Mouse (Mus musculus): ENCODE results near the gene Zfp423. TPM values are rescaled to one million over a fixed set of nuclear protein-coding genes. Genes with fewer than 3 reads are reported as not detected.

The Zfp423 gene
- polyA plus RNA-seq, 1 experiment from 2014 or later: 40.3 TPM

GRCm38 (mm10) chr8:87938351-87939232, 20.8 kb downstream of the Zfp423 start:
- Histone ChIP-seq H3K27ac (ENCODE audit: low read depth, low read length) (peak overlapping the region; percentile 81), H3K4me1 (ENCODE audit: control insufficient read depth, insufficient read depth, low read length) (peaks cover 60% of the 10 kb centered on the region), H3K4me2 (peak overlapping the region; percentile 36), H3K4me3 (ENCODE audit: low read depth, low read length) (peak overlapping the region; percentile 14), H3K27me3 (ENCODE audit: control insufficient read depth, insufficient read depth, low read length) (no peaks in the 10 kb centered on the region), H3K36me3 (ENCODE audit: control insufficient read depth, insufficient read depth, low read length) (no peaks in the 10 kb centered on the region), H3K9ac (ENCODE audit: low read length) (peak overlapping the region; percentile 52), H3K9me3 (ENCODE audit: control insufficient read depth, low read length) (no peaks in the 10 kb centered on the region)
- WGBS: under 1% methylated on average over 20 of the region's 20 CpGs
- DNase-seq (ENCODE audit: low spot score, missing footprints) (peak; percentile 93), ATAC-seq (ENCODE audit: low FRiP score) (peak; percentile 80)

- no peak overlapping the region for H3K4me3 ChIP-seq (ENCODE audit: low read depth, low read length)
- WGBS: 71% methylated on average over 3 of the region's 3 CpGs
- H3K4me2 ChIP-seq: no peak overlapping the region
- peaks cover 70% of the 10 kb centered on the region for H3K4me1 ChIP-seq (ENCODE audit: control insufficient read depth, insufficient read depth, low read length)
- no peaks in the 10 kb centered on the region for H3K27me3 ChIP-seq (ENCODE audit: control insufficient read depth, insufficient read depth, low read length)
- 0 out of 2 replicates have a peak overlapping the region, but pooled peaks have one; percentile 8 for H3K27ac ChIP-seq (ENCODE audit: low read depth, low read length)
- H3K36me3 ChIP-seq (ENCODE audit: control insufficient read depth, insufficient read depth, low read length): no peaks in the 10 kb centered on the region
- no peak for ATAC-seq (ENCODE audit: low FRiP score)
- DNase-seq (ENCODE audit: low spot score, missing footprints): no peak
- H3K9me3 ChIP-seq (ENCODE audit: control insufficient read depth, low read length): no peaks in the 10 kb centered on the region
- no peak overlapping the region for H3K9ac ChIP-seq (ENCODE audit: low read length)
These were observed 22.2 kb downstream of the Zfp423 start for GRCm38 (mm10) chr8:87937211-87937610.

DNA sequence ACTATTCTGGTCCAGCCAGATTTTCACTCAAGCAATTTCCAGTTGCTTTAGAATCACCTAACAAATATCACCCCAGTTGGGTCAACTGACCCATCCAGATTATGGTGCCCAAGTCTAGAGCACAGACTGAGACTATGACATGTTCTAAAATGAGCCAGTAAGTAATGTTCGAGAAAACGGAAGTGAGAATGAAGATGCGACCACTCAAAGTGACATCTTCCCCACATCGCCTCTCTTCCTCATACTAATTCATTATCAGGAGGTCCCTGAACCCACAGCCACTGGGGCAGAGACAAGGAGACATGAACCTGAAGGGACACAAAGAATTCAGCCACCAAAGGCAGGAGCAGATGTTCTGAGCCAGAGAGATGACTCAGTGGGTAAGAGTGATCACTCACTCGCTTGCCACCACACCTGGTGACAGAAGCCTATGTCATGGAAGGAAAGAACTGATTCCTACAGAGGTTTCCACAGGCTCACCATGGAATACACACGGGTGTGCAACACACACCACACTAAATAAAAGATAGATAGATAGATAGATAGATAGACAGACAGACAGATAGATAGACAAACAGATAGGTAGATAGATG, 24.2 kb downstream of the Zfp423 start:
- Histone ChIP-seq H3K4me2 (no peak overlapping the region), H3K4me3 (ENCODE audit: low read depth, low read length) (no peak overlapping the region), H3K4me1 (ENCODE audit: control insufficient read depth, insufficient read depth, low read length) (peaks cover 63% of the 10 kb centered on the region), H3K9ac (ENCODE audit: low read length) (no peak overlapping the region), H3K27me3 (ENCODE audit: control insufficient read depth, insufficient read depth, low read length) (no peaks in the 10 kb centered on the region), H3K36me3 (ENCODE audit: control insufficient read depth, insufficient read depth, low read length) (no peaks in the 10 kb centered on the region), H3K9me3 (ENCODE audit: control insufficient read depth, low read length) (no peaks in the 10 kb centered on the region), H3K27ac (ENCODE audit: low read depth, low read length) (no peak overlapping the region)
- DNase-seq (ENCODE audit: low spot score, missing footprints) (no peak), ATAC-seq (ENCODE audit: low FRiP score) (no peak)
- WGBS: 92% methylated on average over 6 of the region's 6 CpGs

DNA sequence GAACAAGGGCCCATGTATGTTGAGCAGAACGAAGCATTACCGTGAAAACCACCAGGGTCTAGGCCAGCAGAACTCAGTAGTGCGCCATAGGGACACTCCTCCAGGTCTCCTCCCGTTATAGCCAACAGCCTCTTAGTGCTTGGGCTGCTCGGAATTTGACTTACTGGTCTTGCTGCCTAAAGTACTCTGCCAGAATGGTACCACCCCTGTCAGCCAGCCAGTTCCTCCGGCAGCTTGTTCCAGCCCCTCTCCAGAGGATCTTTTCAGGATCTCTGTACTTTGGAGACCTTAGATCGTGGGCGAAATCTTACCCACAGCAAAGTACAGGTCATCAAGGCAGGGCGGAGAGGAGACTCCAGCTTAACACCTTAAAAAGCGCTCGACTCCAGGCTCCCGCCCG, 25.2 kb downstream of the Zfp423 start:
- 71% methylated on average over 13 of the region's 13 CpGs for WGBS
- DNase-seq (ENCODE audit: low spot score, missing footprints): no peak
- no peak for ATAC-seq (ENCODE audit: low FRiP score)
- H3K9ac ChIP-seq (ENCODE audit: low read length): no peak overlapping the region
- H3K27ac ChIP-seq (ENCODE audit: low read depth, low read length): no peak overlapping the region
- H3K36me3 ChIP-seq (ENCODE audit: control insufficient read depth, insufficient read depth, low read length): no peaks in the 10 kb centered on the region
- H3K4me3 ChIP-seq (ENCODE audit: low read depth, low read length): no peak overlapping the region
- H3K4me1 ChIP-seq (ENCODE audit: control insufficient read depth, insufficient read depth, low read length): peaks cover 52% of the 10 kb centered on the region
- H3K4me2 ChIP-seq: no peak overlapping the region
- no peaks in the 10 kb centered on the region for H3K9me3 ChIP-seq (ENCODE audit: control insufficient read depth, low read length)
- no peaks in the 10 kb centered on the region for H3K27me3 ChIP-seq (ENCODE audit: control insufficient read depth, insufficient read depth, low read length)

- 60% methylated on average over 8 of the region's 8 CpGs for WGBS
- Histone ChIP-seq H3K9ac (ENCODE audit: low read length) (no peak overlapping the region), H3K4me3 (ENCODE audit: low read depth, low read length) (no peak overlapping the region), H3K9me3 (ENCODE audit: control insufficient read depth, low read length) (no peaks in the 10 kb centered on the region), H3K27ac (ENCODE audit: low read depth, low read length) (no peak overlapping the region), H3K27me3 (ENCODE audit: control insufficient read depth, insufficient read depth, low read length) (no peaks in the 10 kb centered on the region), H3K4me1 (ENCODE audit: control insufficient read depth, insufficient read depth, low read length) (peaks cover 51% of the 10 kb centered on the region), H3K4me2 (no peak overlapping the region), H3K36me3 (ENCODE audit: control insufficient read depth, insufficient read depth, low read length) (no peaks in the 10 kb centered on the region)
- ATAC-seq (ENCODE audit: low FRiP score) (no peak), DNase-seq (ENCODE audit: low spot score, missing footprints) (no peak)
These were observed 25.6 kb downstream of the Zfp423 start for GRCm38 (mm10) chr8:87933752-87934151.

DNA sequence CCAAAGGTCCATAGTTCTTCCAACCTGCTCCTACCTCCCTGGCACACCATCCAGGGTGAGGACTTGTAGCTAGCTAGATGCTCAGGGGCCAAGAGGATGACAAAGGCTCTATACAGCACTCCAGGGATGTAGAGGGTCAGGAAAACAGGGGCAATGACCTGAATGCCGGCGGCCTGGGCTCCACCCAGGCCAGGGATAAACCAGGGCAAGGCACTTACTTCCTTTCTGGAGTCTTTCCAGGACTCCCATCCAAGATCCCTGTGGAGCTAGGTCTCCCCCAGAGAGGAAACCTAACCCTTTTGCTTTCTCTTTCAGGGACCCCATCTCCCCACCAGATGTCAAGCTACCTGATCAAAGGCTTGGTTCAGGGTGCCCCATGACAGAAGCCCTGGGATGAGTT, 30.5 kb downstream of the Zfp423 start:
- Histone ChIP-seq H3K4me2 (no peak overlapping the region), H3K9ac (ENCODE audit: low read length) (no peak overlapping the region), H3K4me3 (ENCODE audit: low read depth, low read length) (no peak overlapping the region), H3K36me3 (ENCODE audit: control insufficient read depth, insufficient read depth, low read length) (no peaks in the 10 kb centered on the region), H3K9me3 (ENCODE audit: control insufficient read depth, low read length) (no peaks in the 10 kb centered on the region), H3K4me1 (ENCODE audit: control insufficient read depth, insufficient read depth, low read length) (peaks cover 27% of the 10 kb centered on the region), H3K27me3 (ENCODE audit: control insufficient read depth, insufficient read depth, low read length) (no peaks in the 10 kb centered on the region), H3K27ac (ENCODE audit: low read depth, low read length) (no peak overlapping the region; the same call in 1 of the 2 replicates)
- 36% methylated on average over 2 of the region's 2 CpGs for WGBS
- ATAC-seq (ENCODE audit: low FRiP score) (no peak), DNase-seq (ENCODE audit: low spot score, missing footprints) (no peak)

- H3K27ac ChIP-seq (ENCODE audit: low read depth, low read length): peak overlapping the region; percentile 14; the same call in 1 of the 2 replicates
- H3K4me2 ChIP-seq: no peak overlapping the region
- no peak overlapping the region for H3K9ac ChIP-seq (ENCODE audit: low read length)
- ATAC-seq (ENCODE audit: low FRiP score) (no peak), DNase-seq (ENCODE audit: low spot score, missing footprints) (no peak)
- H3K27me3 ChIP-seq (ENCODE audit: control insufficient read depth, insufficient read depth, low read length): no peaks in the 10 kb centered on the region
- peaks cover 10% of the 10 kb centered on the region for H3K4me1 ChIP-seq (ENCODE audit: control insufficient read depth, insufficient read depth, low read length)
- H3K9me3 ChIP-seq (ENCODE audit: control insufficient read depth, low read length): no peaks in the 10 kb centered on the region
- no peak overlapping the region for H3K4me3 ChIP-seq (ENCODE audit: low read depth, low read length)
- H3K36me3 ChIP-seq (ENCODE audit: control insufficient read depth, insufficient read depth, low read length): no peaks in the 10 kb centered on the region
- WGBS: 65% methylated on average over 10 of the region's 10 CpGs
These were observed 32.2 kb downstream of the Zfp423 start for GRCm38 (mm10) chr8:87927034-87927830.

- Histone ChIP-seq H3K27me3 (ENCODE audit: control insufficient read depth, insufficient read depth, low read length) (no peaks in the 10 kb centered on the region), H3K4me2 (no peak overlapping the region), H3K4me1 (ENCODE audit: control insufficient read depth, insufficient read depth, low read length) (peaks cover 8% of the 10 kb centered on the region), H3K27ac (ENCODE audit: low read depth, low read length) (no peak overlapping the region), H3K4me3 (ENCODE audit: low read depth, low read length) (no peak overlapping the region), H3K36me3 (ENCODE audit: control insufficient read depth, insufficient read depth, low read length) (no peaks in the 10 kb centered on the region), H3K9ac (ENCODE audit: low read length) (no peak overlapping the region), H3K9me3 (ENCODE audit: control insufficient read depth, low read length) (no peaks in the 10 kb centered on the region)
- WGBS: 76% methylated on average over 7 of the region's 7 CpGs
- no peak for DNase-seq (ENCODE audit: low spot score, missing footprints)
- no peak for ATAC-seq (ENCODE audit: low FRiP score)
These were observed 33.1 kb downstream of the Zfp423 start for GRCm38 (mm10) chr8:87926098-87926890.

Data from midbrain, embryonic 11.5 days (tissue).